Mouse (Mus musculus) spleen, adult 2 months (tissue): ENCODE data around the gene Ppp1r3d.

Experiments
- CTCF ChIP-seq: fragments of 200-500 bp; IDR thresholded peaks from 2 replicates; pipeline ENCODE4 v1.5.1; 2011; ENCODE audit warnings: mild to moderate bottlenecking, inconsistent platforms; ENCODE audit not compliant: insufficient read depth, insufficient read length, insufficient replicate concordance; ENCODE audit errors: extremely low read depth
- POLR2A ChIP-seq: fragments of 200-500 bp; IDR thresholded peaks from 2 replicates; pipeline ENCODE4 v1.6.1; 2011; ENCODE audit warnings: low read depth, low read length, inconsistent platforms

- TF ChIP-seq CTCF (no peak), POLR2A (no peak)
Measured at GRCm38 (mm10) chr2:178416427-178416826, 2.2 kb upstream of the Ppp1r3d start.
